Mouse (Mus musculus) midbrain, embryonic 11.5 days (tissue): Measurements from ENCODE around the gene Isg20l2. TPM values are rescaled to one million over a fixed set of nuclear protein-coding genes. Genes with fewer than 3 reads are reported as not detected.
A peak's percentile ranks its signal among the peaks of the same experiment; 100 is the strongest.
"Not testable (repeated sequence)": the region's sequence is repeated elsewhere in the genome, so short reads cannot be mapped to it uniquely, and the experiment has no call there.

ENCODE experiments used
- ATAC-seq: fragments of 200-750 bp; cut with Nextera tagmentation; 2 replicates; pipeline ENCODE4 v1.8.0; 2017; ENCODE audit warnings: moderate TSS enrichment, moderate library complexity; ENCODE audit not compliant: low FRiP score
- DNase-seq: peaks from one replicate; pipeline ENCODE4 v3.0.0; 2015; ENCODE audit warnings: low spot score; ENCODE audit errors: missing footprints
- H3K27ac ChIP-seq: fragments of 300-500 bp; sonication (generic); 2 replicates; pipeline ENCODE4 v1.5.1; 2014; ENCODE audit warnings: low read depth, low read length
- H3K27me3 ChIP-seq: fragments of 300-500 bp; sonication (generic); 2 replicates; pipeline ENCODE4 v1.6.1; 2014; ENCODE audit warnings: mild to moderate bottlenecking, low read length, moderate library complexity, mixed read lengths; ENCODE audit not compliant: control insufficient read depth, insufficient read depth
- H3K36me3 ChIP-seq: fragments of 300-500 bp; sonication (generic); 2 replicates; pipeline ENCODE4 v1.6.1; 2014; ENCODE audit warnings: mild to moderate bottlenecking, low read length, moderate library complexity, mixed read lengths; ENCODE audit not compliant: control insufficient read depth, insufficient read depth
- H3K4me1 ChIP-seq: fragments of 300-500 bp; sonication (generic); 2 replicates; pipeline ENCODE4 v1.6.1; 2014; ENCODE audit warnings: low read length; ENCODE audit not compliant: control insufficient read depth, insufficient read depth
- H3K4me2 ChIP-seq: fragments of 300-500 bp; sonication (generic); 2 replicates; pipeline ENCODE4 v1.6.1; 2014; ENCODE audit warnings: mild to moderate bottlenecking, moderate library complexity
- H3K4me3 ChIP-seq: fragments of 300-500 bp; sonication (generic); 2 replicates; pipeline ENCODE4 v1.5.1; 2014; ENCODE audit warnings: low read depth, low read length
- H3K9ac ChIP-seq: fragments of 300-500 bp; sonication (generic); 2 replicates; pipeline ENCODE4 v1.6.1; 2014; ENCODE audit warnings: low read length
- H3K9me3 ChIP-seq: fragments of 300-500 bp; sonication (generic); 2 replicates; pipeline ENCODE4 v1.6.1; 2016; ENCODE audit warnings: low read length; ENCODE audit not compliant: control insufficient read depth
- WGBS: fragments of 180-500 bp; shearing (Covaris S2); extraction: QIAGEN DNeasy Blood & Tissue Kit; methylation state at CpG from one replicate; pipeline ENCODE4 v1.1.7; 2014; 5-methylcytosine and 5-hydroxymethylcytosine counted together
- polyA plus RNA-seq: library from polyadenylated mRNA; unstranded; fragments of >200 nt; fragmentation: Nextera tagmentation; extraction: Ambion mirVana; gene quantifications from 2 replicates; pipeline ENCODE4 v1.2.1, GENCODE M21; 2014

Gene Isg20l2
- polyA plus RNA-seq, 1 experiment from 2014 or later = 53.9 TPM

GRCm38 (mm10) chr3:87893367-87893905, 36.7 kb upstream of the Isg20l2 start:
- DNase-seq = peak; percentile 57
- H3K9me3 ChIP-seq = no peaks in the 10 kb centered on the region
- no peaks in the 10 kb centered on the region for H3K27me3 ChIP-seq
- no peak overlapping the region for H3K9ac ChIP-seq
- WGBS = 65% methylated on average over 3 of the region's 3 CpGs
- ATAC-seq = no peak
- no peak overlapping the region for H3K4me2 ChIP-seq
- no peak overlapping the region for H3K4me3 ChIP-seq
- no peaks in the 10 kb centered on the region for H3K36me3 ChIP-seq
- H3K27ac ChIP-seq = no peak overlapping the region
- no peaks in the 10 kb centered on the region for H3K4me1 ChIP-seq

GRCm38 (mm10) chr3:87899266-87899665, 30.8 kb upstream of the Isg20l2 start:
- no peak for ATAC-seq
- no peak overlapping the region for H3K27ac ChIP-seq
- 72% methylated on average over 3 of the region's 3 CpGs for WGBS
- no peak overlapping the region for H3K9ac ChIP-seq
- H3K36me3 ChIP-seq = no peaks in the 10 kb centered on the region
- peak; percentile 62 for DNase-seq
- no peaks in the 10 kb centered on the region for H3K9me3 ChIP-seq
- H3K4me1 ChIP-seq = no peaks in the 10 kb centered on the region
- no peaks in the 10 kb centered on the region for H3K27me3 ChIP-seq
- H3K4me3 ChIP-seq = no peak overlapping the region
- no peak overlapping the region for H3K4me2 ChIP-seq

- Histone ChIP-seq H3K4me2 (no peak overlapping the region), H3K36me3 (no peaks in the 10 kb centered on the region), H3K27me3 (no peaks in the 10 kb centered on the region), H3K9me3 (no peaks in the 10 kb centered on the region), H3K9ac (no peak overlapping the region), H3K27ac (no peak overlapping the region), H3K4me3 (no peak overlapping the region), H3K4me1 (no peaks in the 10 kb centered on the region)
- DNase-seq (peak; percentile 60), ATAC-seq (no peak)
- WGBS = 75% methylated on average over 3 of the region's 3 CpGs
Measured at GRCm38 (mm10) chr3:87899776-87900175, 30.3 kb upstream of the Isg20l2 start.

- Histone ChIP-seq H3K9me3 (no peaks in the 10 kb centered on the region), H3K27ac (no peak overlapping the region), H3K4me1 (no peaks in the 10 kb centered on the region; the same call in 1 of the 2 replicates), H3K9ac (no peak overlapping the region), H3K4me2 (no peak overlapping the region), H3K27me3 (no peaks in the 10 kb centered on the region), H3K4me3 (no peak overlapping the region), H3K36me3 (no peaks in the 10 kb centered on the region)
- ATAC-seq = no peak
- 60% methylated on average over 1 of the region's 1 CpGs for WGBS
- DNase-seq = peak; percentile 41
Measured at GRCm38 (mm10) chr3:87901036-87901624, 29.0 kb upstream of the Isg20l2 start.

- H3K4me2 ChIP-seq, H3K4me1 ChIP-seq, H3K27me3 ChIP-seq, H3K36me3 ChIP-seq, H3K27ac ChIP-seq, DNase-seq, ATAC-seq, H3K9ac ChIP-seq, H3K9me3 ChIP-seq, H3K4me3 ChIP-seq: not testable (repeated sequence)
- 93% methylated on average over 5 of the region's 6 CpGs for WGBS
Measured at GRCm38 (mm10) chr3:87901959-87902358, 28.2 kb upstream of the Isg20l2 start.

GRCm38 (mm10) chr3:87903821-87904220, 26.3 kb upstream of the Isg20l2 start:
- no peak for ATAC-seq
- H3K9ac ChIP-seq = no peak overlapping the region
- DNase-seq = peak; percentile 67
- H3K27me3 ChIP-seq = no peaks in the 10 kb centered on the region
- peaks cover 16% of the 10 kb centered on the region for H3K4me1 ChIP-seq
- 54% methylated on average over 5 of the region's 5 CpGs for WGBS
- H3K36me3 ChIP-seq = no peaks in the 10 kb centered on the region
- H3K9me3 ChIP-seq = no peaks in the 10 kb centered on the region
- no peak overlapping the region for H3K4me3 ChIP-seq
- H3K4me2 ChIP-seq = no peak overlapping the region
- H3K27ac ChIP-seq = no peak overlapping the region

GRCm38 (mm10) chr3:87905880-87906485, 24.1 kb upstream of the Isg20l2 start, which contains the start of gene Hdgf:
Gene Hdgf (plus strand): TSS chr3:87906321.
- Histone ChIP-seq H3K36me3 (no peaks in the 10 kb centered on the region), H3K4me3 (peak within 1 kb of the TSS; percentile 100), H3K9me3 (no peaks in the 10 kb centered on the region), H3K9ac (peak within 1 kb of the TSS; percentile 98), H3K4me2 (peak within 1 kb of the TSS; percentile 83), H3K27me3 (no peaks in the 10 kb centered on the region), H3K4me1 (peaks cover 32% of the 10 kb centered on the region), H3K27ac (peak within 1 kb of the TSS; percentile 83)
- under 1% methylated on average over 55 of the region's 57 CpGs for WGBS
- ATAC-seq (peak; percentile 96), DNase-seq (peak; percentile 99)

GRCm38 (mm10) chr3:87906601-87906980, 23.5 kb upstream of the Isg20l2 start:
- ATAC-seq = peak; percentile 18
- Histone ChIP-seq H3K4me1 (peaks cover 33% of the 10 kb centered on the region), H3K9me3 (no peaks in the 10 kb centered on the region), H3K4me2 (peak overlapping the region; percentile 83), H3K9ac (peak overlapping the region; percentile 98), H3K27ac (peak overlapping the region; percentile 83), H3K36me3 (no peaks in the 10 kb centered on the region), H3K27me3 (no peaks in the 10 kb centered on the region), H3K4me3 (peak overlapping the region; percentile 100)
- 0% methylated on average over 43 of the region's 47 CpGs for WGBS
- peak; percentile 94 for DNase-seq
